Mouse (Mus musculus) forebrain, embryonic 10.5 days (tissue): Measurements from ENCODE around the gene Glis2. TPM values are rescaled to one million over a fixed set of nuclear protein-coding genes. Genes with fewer than 3 reads are reported as not detected.

Experiments
- DNase-seq: peaks from one replicate; pipeline ENCODE4 v3.0.0-alpha.2; 2017; ENCODE audit warnings: low spot score; ENCODE audit errors: extremely low spot score
- H3K27ac ChIP-seq: fragments of 300-500 bp; sonication (generic); 2 replicates; pipeline ENCODE4 v1.5.1; 2016; ENCODE audit warnings: mild to moderate bottlenecking
- H3K27me3 ChIP-seq: fragments of 300-500 bp; sonication (generic); 2 replicates; pipeline ENCODE4 v1.6.1; 2016; ENCODE audit warnings: mild to moderate bottlenecking; ENCODE audit not compliant: poor library complexity, severe bottlenecking
- H3K36me3 ChIP-seq: fragments of 300-500 bp; sonication (generic); replicated peaks from 2 replicates; pipeline ENCODE4 v1.6.1; 2016; ENCODE audit warnings: mild to moderate bottlenecking, moderate library complexity
- H3K4me1 ChIP-seq: fragments of 300-500 bp; sonication (generic); 2 replicates; pipeline ENCODE4 v1.6.1; 2016
- H3K4me3 ChIP-seq: fragments of 300-500 bp; sonication (generic); 2 replicates; pipeline ENCODE4 v1.5.1; 2016; ENCODE audit warnings: mild to moderate bottlenecking, moderate library complexity
- H3K9me3 ChIP-seq: fragments of 300-500 bp; sonication (generic); 2 replicates; pipeline ENCODE4 v1.6.1; 2016; ENCODE audit warnings: mild to moderate bottlenecking, moderate library complexity
- WGBS: fragments of 180-500 bp; shearing (Covaris S2); methylation state at CpG from one replicate; pipeline ENCODE4 v1.1.7; 2016; 5-methylcytosine and 5-hydroxymethylcytosine counted together
- polyA plus RNA-seq: library from polyadenylated mRNA; unstranded; fragments of >200 nt; fragmentation: Nextera tagmentation; extraction: Ambion mirVana; gene quantifications from 2 replicates; pipeline ENCODE4 v1.2.1, GENCODE M21; 2016

The Glis2 gene
- 22.5 and 23.2 TPM in 2 replicates for polyA plus RNA-seq

- Histone ChIP-seq H3K27ac (peak within 1 kb of the TSS; percentile 97), H3K4me1 (peaks cover 74% of the 10 kb centered on the region), H3K4me3 (peak within 1 kb of the TSS; percentile 75), H3K36me3 (peaks cover 17% of the 10 kb centered on the region), H3K9me3 (peaks cover 5% of the 10 kb centered on the region; the same call in 1 of the 2 replicates), H3K27me3 (no peaks in the 10 kb centered on the region)
- under 1% methylated on average over 39 of the region's 74 CpGs for WGBS
- DNase-seq: peak; percentile 89
Observed at GRCm38 (mm10) chr16:4593971-4594813, at the start of gene Glis2. Gene Glis2, plus strand, starts transcription at chr16:4594713.

GRCm38 (mm10) chr16:4544845-4545244 is 49.7 kb upstream of the Glis2 start:
- DNase-seq: no peak
- no peaks in the 10 kb centered on the region for H3K9me3 ChIP-seq
- H3K27me3 ChIP-seq: no peaks in the 10 kb centered on the region
- no peak overlapping the region for H3K27ac ChIP-seq
- H3K4me1 ChIP-seq: peaks cover 10% of the 10 kb centered on the region
- H3K36me3 ChIP-seq: peaks cover 57% of the 10 kb centered on the region
- WGBS: 90% methylated on average over 9 of the region's 9 CpGs
- no peak overlapping the region for H3K4me3 ChIP-seq

GRCm38 (mm10) chr16:4546838-4547237 is 47.7 kb upstream of the Glis2 start:
- H3K4me1 ChIP-seq: peaks cover 12% of the 10 kb centered on the region
- H3K4me3 ChIP-seq: no peak overlapping the region
- H3K9me3 ChIP-seq: no peaks in the 10 kb centered on the region
- no peak for DNase-seq
- H3K27me3 ChIP-seq: no peaks in the 10 kb centered on the region
- H3K36me3 ChIP-seq: peaks cover 75% of the 10 kb centered on the region
- 96% methylated on average over 8 of the region's 8 CpGs for WGBS
- H3K27ac ChIP-seq: no peak overlapping the region

- 94% methylated on average over 5 of the region's 5 CpGs for WGBS
- peaks cover 81% of the 10 kb centered on the region for H3K36me3 ChIP-seq
- DNase-seq: no peak
- H3K4me1 ChIP-seq: peaks cover 16% of the 10 kb centered on the region
- no peaks in the 10 kb centered on the region for H3K9me3 ChIP-seq
- no peaks in the 10 kb centered on the region for H3K27me3 ChIP-seq
- no peak overlapping the region for H3K27ac ChIP-seq
- no peak overlapping the region for H3K4me3 ChIP-seq
Observed at GRCm38 (mm10) chr16:4547611-4548010, 46.9 kb upstream of the Glis2 start.

GRCm38 (mm10) chr16:4548953-4549688 is 45.4 kb upstream of the Glis2 start:
- no peaks in the 10 kb centered on the region for H3K27me3 ChIP-seq
- 93% methylated on average over 18 of the region's 18 CpGs for WGBS

GRCm38 (mm10) chr16:4551056-4551455 is 43.5 kb upstream of the Glis2 start:
- Histone ChIP-seq H3K27me3 (no peaks in the 10 kb centered on the region), H3K36me3 (peaks cover 80% of the 10 kb centered on the region), H3K4me3 (no peak overlapping the region), H3K27ac (no peak overlapping the region), H3K9me3 (no peaks in the 10 kb centered on the region), H3K4me1 (peaks cover 28% of the 10 kb centered on the region)
- WGBS: 46% methylated on average over 13 of the region's 13 CpGs
- DNase-seq: peak; percentile 60

More at GRCm38 (mm10) chr16:4548953-4549688, 45.4 kb upstream of the Glis2 start:
- Histone ChIP-seq H3K4me3 (no peak overlapping the region), H3K27ac (no peak overlapping the region), H3K36me3 (peaks cover 86% of the 10 kb centered on the region), H3K9me3 (no peaks in the 10 kb centered on the region), H3K4me1 (peaks cover 28% of the 10 kb centered on the region)
- DNase-seq: no peak

GRCm38 (mm10) chr16:4551885-4552284 is 42.6 kb upstream of the Glis2 start:
- WGBS: 92% methylated on average over 12 of the region's 12 CpGs
- H3K4me3 ChIP-seq: no peak overlapping the region
- H3K4me1 ChIP-seq: peaks cover 32% of the 10 kb centered on the region
- peak overlapping the region; percentile 57 for H3K27ac ChIP-seq
- no peaks in the 10 kb centered on the region; the same call in 1 of the 2 replicates for H3K9me3 ChIP-seq
- peaks cover 79% of the 10 kb centered on the region for H3K36me3 ChIP-seq
- no peak for DNase-seq
- no peaks in the 10 kb centered on the region for H3K27me3 ChIP-seq

- Histone ChIP-seq H3K4me1 (peaks cover 43% of the 10 kb centered on the region), H3K4me3 (peak overlapping the region; percentile 18; the same call in 1 of the 2 replicates), H3K27ac (peak overlapping the region; percentile 57), H3K36me3 (peaks cover 71% of the 10 kb centered on the region), H3K9me3 (no peaks in the 10 kb centered on the region; the same call in 1 of the 2 replicates), H3K27me3 (no peaks in the 10 kb centered on the region)
- 60% methylated on average over 6 of the region's 6 CpGs for WGBS
- DNase-seq: peak; percentile 40
Observed at GRCm38 (mm10) chr16:4552829-4553550, 41.5 kb upstream of the Glis2 start.

- no peak overlapping the region for H3K4me3 ChIP-seq
- 100% methylated on average over 1 of the region's 1 CpGs for WGBS
- DNase-seq: no peak
- peaks cover 47% of the 10 kb centered on the region for H3K36me3 ChIP-seq
- H3K4me1 ChIP-seq: peaks cover 49% of the 10 kb centered on the region
- H3K27ac ChIP-seq: no peak overlapping the region
- H3K9me3 ChIP-seq: no peaks in the 10 kb centered on the region; the same call in 1 of the 2 replicates
- no peaks in the 10 kb centered on the region for H3K27me3 ChIP-seq
Observed at GRCm38 (mm10) chr16:4555555-4555954, 39.0 kb upstream of the Glis2 start.

GRCm38 (mm10) chr16:4557085-4557484 is 37.4 kb upstream of the Glis2 start:
- H3K27ac ChIP-seq: peak overlapping the region; percentile 98
- peaks cover 41% of the 10 kb centered on the region for H3K4me1 ChIP-seq
- 93% methylated on average over 1 of the region's 1 CpGs for WGBS
- DNase-seq: no peak
- peak overlapping the region; percentile 90 for H3K4me3 ChIP-seq
- H3K36me3 ChIP-seq: peaks cover 32% of the 10 kb centered on the region
- no peaks in the 10 kb centered on the region for H3K27me3 ChIP-seq
- no peaks in the 10 kb centered on the region; the same call in 1 of the 2 replicates for H3K9me3 ChIP-seq

- Histone ChIP-seq H3K9me3 (no peaks in the 10 kb centered on the region; the same call in 1 of the 2 replicates), H3K4me3 (peak overlapping the region; percentile 90), H3K36me3 (peaks cover 25% of the 10 kb centered on the region), H3K27me3 (no peaks in the 10 kb centered on the region), H3K4me1 (peaks cover 33% of the 10 kb centered on the region), H3K27ac (peak overlapping the region; percentile 98)
- WGBS: under 1% methylated on average over 19 of the region's 19 CpGs
- DNase-seq: peak; percentile 56
Observed at GRCm38 (mm10) chr16:4557949-4558348, 36.6 kb upstream of the Glis2 start.

- H3K27me3 ChIP-seq: no peaks in the 10 kb centered on the region
- peaks cover 23% of the 10 kb centered on the region for H3K36me3 ChIP-seq
- peak overlapping the region; percentile 98 for H3K27ac ChIP-seq
- under 1% methylated on average over 38 of the region's 38 CpGs for WGBS
- H3K4me3 ChIP-seq: peak overlapping the region; percentile 90
- DNase-seq: peak; percentile 93
- H3K9me3 ChIP-seq: no peaks in the 10 kb centered on the region; the same call in 1 of the 2 replicates
- peaks cover 27% of the 10 kb centered on the region for H3K4me1 ChIP-seq
Observed at GRCm38 (mm10) chr16:4558384-4558979, 36.0 kb upstream of the Glis2 start.
